Comparison of ENCODE assay signal across 9 mouse cellular contexts in genomic region chr6:128849902-128850301, GRCm38 (mm10). TPM values are rescaled to one million over a fixed set of nuclear protein-coding genes. Genes with fewer than 3 reads are reported as not detected.
DNase-seq lines count a peak whose midpoint lies in the region; ATAC-seq and TF ChIP-seq lines count a peak whose summit lies in the region.
"Had no signal": no experiment of that assay in that cellular context is flagged by ENCODE, and none has a peak within 500 bp of the region (broad histone marks: within the 10 kb centered on the region; RNA-seq: fewer than 3 reads in every experiment).

No protein-coding gene starts in this region.

- H3K9ac ChIP-seq in heart, postnatal 0 days (replicated peaks; ENCODE audit: low read depth, low read length), result no peak overlapping the region
- H3K9ac ChIP-seq in heart, embryonic 12.5 days, result no peak overlapping the region
- no peak overlapping the region for H3K9ac ChIP-seq in kidney, postnatal 0 days (ENCODE audit: low read depth, low read length)

- H3K4me3 ChIP-seq in heart, postnatal 0 days (ENCODE audit: low read depth, low read length), result no peak overlapping the region
- no peak overlapping the region for H3K4me3 ChIP-seq in heart, embryonic 12.5 days
- H3K4me3 ChIP-seq in kidney, postnatal 0 days (replicated peaks; ENCODE audit: low read depth, low read length), result no peak overlapping the region

- DNase-seq in heart, postnatal 0 days (ENCODE audit: low spot score), result peak; percentile 45
- DNase-seq in thymus, postnatal 4 days, result peak; percentile 63
- no peak for DNase-seq in thymus, adult 18-20 months
- DNase-seq in embryo, embryonic 10 days (ENCODE audit: low spot score), result peak; percentile 61
- peak; percentile 75 for DNase-seq in kidney, postnatal 0 days (ENCODE audit: low spot score)
- DNase-seq in T-cell, adult 2 months (ENCODE audit: low spot score), result no peak

- no peaks in the 10 kb centered on the region for H3K36me3 ChIP-seq in heart, postnatal 0 days (replicated peaks; ENCODE audit: control insufficient read depth, insufficient read depth, low read length)
- H3K36me3 ChIP-seq in heart, embryonic 12.5 days, result no peaks in the 10 kb centered on the region
- no peaks in the 10 kb centered on the region for H3K36me3 ChIP-seq in kidney, postnatal 0 days (ENCODE audit: insufficient read depth, low read length)

- H3K9me3 ChIP-seq in heart, postnatal 0 days (replicated peaks; ENCODE audit: control insufficient read depth, low read length), result no peaks in the 10 kb centered on the region
- no peaks in the 10 kb centered on the region for H3K9me3 ChIP-seq in heart, embryonic 12.5 days (replicated peaks)
- no peaks in the 10 kb centered on the region for H3K9me3 ChIP-seq in kidney, postnatal 0 days (replicated peaks; ENCODE audit: low read length)

- no peak for TF ChIP-seq EP300 in heart, postnatal 0 days (IDR thresholded peaks at IDR 0.05; ENCODE audit: low read depth)

- 0 out of 2 replicates have a peak, but pooled peaks have one; percentile 17 for ATAC-seq in heart, postnatal 0 days (ENCODE audit: insufficient read depth, low read depth)
- ATAC-seq in heart, embryonic 12.5 days (ENCODE audit: insufficient number of reproducible peaks, low FRiP score), result no peak
- no peak for ATAC-seq in kidney, postnatal 0 days (replicated peaks; ENCODE audit: low FRiP score, low read depth)
- ATAC-seq in megakaryocyte-erythroid progenitor cell, adult 5-6 weeks (replicated peaks; ENCODE audit: low FRiP score, low TSS enrichment, poor library complexity, severe bottlenecking), result peak; percentile 42

- H3K4me2 ChIP-seq in heart, postnatal 0 days (ENCODE audit: low read depth, low read length), result no peak overlapping the region
- H3K4me2 ChIP-seq in heart, embryonic 12.5 days, result no peak overlapping the region
- no peak overlapping the region for H3K4me2 ChIP-seq in kidney, postnatal 0 days (ENCODE audit: low read length)

- no peaks in the 10 kb centered on the region for H3K27me3 ChIP-seq in heart, postnatal 0 days (ENCODE audit: control insufficient read depth, insufficient read depth, low read length)
- no peaks in the 10 kb centered on the region for H3K27me3 ChIP-seq in heart, embryonic 12.5 days (replicated peaks)
- no peaks in the 10 kb centered on the region for H3K27me3 ChIP-seq in kidney, postnatal 0 days (ENCODE audit: insufficient read depth, low read length)

- WGBS in heart, postnatal 0 days, result 56% methylated on average over 2 of the region's 2 CpGs
- WGBS in heart, embryonic 12.5 days, result 55% methylated on average over 2 of the region's 2 CpGs
- 50% methylated on average over 2 of the region's 2 CpGs for WGBS in kidney, postnatal 0 days

- peaks cover 3% of the 10 kb centered on the region; the same call in 1 of the 2 replicates for H3K4me1 ChIP-seq in heart, postnatal 0 days (ENCODE audit: control insufficient read depth, insufficient read depth)
- H3K4me1 ChIP-seq in heart, embryonic 12.5 days (replicated peaks), result peaks cover 9% of the 10 kb centered on the region
- no peaks in the 10 kb centered on the region for H3K4me1 ChIP-seq in kidney, postnatal 0 days (replicated peaks; ENCODE audit: insufficient read depth, low read length)

- peak; percentile 65 for TF ChIP-seq CTCF in heart, postnatal 0 days (IDR thresholded peaks at IDR 0.05; ENCODE audit: low read depth)
- peak; percentile 82 for TF ChIP-seq CTCF in kidney, postnatal 0 days (IDR thresholded peaks at IDR 0.05; ENCODE audit: low read depth)

- no peak overlapping the region for H3K27ac ChIP-seq in heart, postnatal 0 days (ENCODE audit: low read depth)
- no peak overlapping the region for H3K27ac ChIP-seq in heart, embryonic 12.5 days (ENCODE audit: poor library complexity, severe bottlenecking)
- no peak overlapping the region for H3K27ac ChIP-seq in kidney, postnatal 0 days

RNA-seq across cellular contexts. Expression of gene Klrb1b, which starts 23.8 kb away (rescaled TPM):
- not detected in 2 replicates for total RNA-seq in heart, postnatal 0 days (2014; rRNA removed; ENCODE audit: low replicate concordance)
- not detected in 2 replicates for polyA plus RNA-seq in heart, postnatal 0 days (2015; fragmentation: Nextera tagmentation; extraction: Ambion mirVana)
- polyA plus RNA-seq in heart, embryonic 12.5 days (2016; fragmentation: Nextera tagmentation; extraction: Ambion mirVana), result not detected in 2 replicates
- polyA plus RNA-seq in kidney, postnatal 0 days (2015; fragmentation: Nextera tagmentation; extraction: Ambion mirVana), result not detected in 2 replicates
- 0.94 TPM in 1 of 2 replicates, not detected in the other for total RNA-seq in megakaryocyte-erythroid progenitor cell, adult 5-6 weeks (2014; fragmentation: Nextera tagmentation)
- 1.8 and 5.5 TPM in 2 replicates for total RNA-seq in megakaryocyte-erythroid progenitor cell, adult 5-6 weeks (2017)
- total RNA-seq: layer of hippocampus, postnatal 14 days had no signal

RNA-seq across cellular contexts. Expression of gene Gm44511, which starts 23.8 kb away (rescaled TPM):
- total RNA-seq in heart, postnatal 0 days (2014; rRNA removed; ENCODE audit: low replicate concordance), result not detected in 2 replicates
- not detected in 2 replicates for polyA plus RNA-seq in heart, postnatal 0 days (2015; fragmentation: Nextera tagmentation; extraction: Ambion mirVana)
- not detected in 2 replicates for polyA plus RNA-seq in heart, embryonic 12.5 days (2016; fragmentation: Nextera tagmentation; extraction: Ambion mirVana)
- not detected in 2 replicates for polyA plus RNA-seq in kidney, postnatal 0 days (2015; fragmentation: Nextera tagmentation; extraction: Ambion mirVana)
- not detected in 2 replicates for total RNA-seq in megakaryocyte-erythroid progenitor cell, adult 5-6 weeks (2014; fragmentation: Nextera tagmentation)
- not detected in 2 replicates for total RNA-seq in megakaryocyte-erythroid progenitor cell, adult 5-6 weeks (2017)
- total RNA-seq: layer of hippocampus, postnatal 14 days had no signal

RNA-seq across cellular contexts. Expression of gene Clec2i, which starts 37.5 kb away (rescaled TPM):
- total RNA-seq in heart, postnatal 0 days (2014; rRNA removed; ENCODE audit: low replicate concordance), result not detected in 2 replicates
- polyA plus RNA-seq in heart, postnatal 0 days (2015; fragmentation: Nextera tagmentation; extraction: Ambion mirVana), result not detected in 2 replicates
- not detected in 2 replicates for polyA plus RNA-seq in heart, embryonic 12.5 days (2016; fragmentation: Nextera tagmentation; extraction: Ambion mirVana)
- 0.12 TPM in 1 of 2 replicates, not detected in the other for polyA plus RNA-seq in kidney, postnatal 0 days (2015; fragmentation: Nextera tagmentation; extraction: Ambion mirVana)
- total RNA-seq in megakaryocyte-erythroid progenitor cell, adult 5-6 weeks (2014; fragmentation: Nextera tagmentation), result 0.90 and 1.5 TPM in 2 replicates
- total RNA-seq in megakaryocyte-erythroid progenitor cell, adult 5-6 weeks (2017), result 3.4 and 4.3 TPM in 2 replicates

RNA-seq across cellular contexts. Expression of gene BC035044, which starts 41.0 kb away (rescaled TPM):
- total RNA-seq in heart, postnatal 0 days (2014; rRNA removed; ENCODE audit: low replicate concordance), result 0.08 TPM in 1 of 2 replicates, not detected in the other
- polyA plus RNA-seq in heart, postnatal 0 days (2015; fragmentation: Nextera tagmentation; extraction: Ambion mirVana), result 0.10 TPM in 1 of 2 replicates, not detected in the other
- polyA plus RNA-seq in heart, embryonic 12.5 days (2016; fragmentation: Nextera tagmentation; extraction: Ambion mirVana), result 0.68 TPM in 1 of 2 replicates, not detected in the other
- 0.51 and 0.65 TPM in 2 replicates for polyA plus RNA-seq in kidney, postnatal 0 days (2015; fragmentation: Nextera tagmentation; extraction: Ambion mirVana)
- total RNA-seq in megakaryocyte-erythroid progenitor cell, adult 5-6 weeks (2014; fragmentation: Nextera tagmentation), result 3.0 and 8.4 TPM in 2 replicates
- 0.85 and 13.2 TPM in 2 replicates for total RNA-seq in megakaryocyte-erythroid progenitor cell, adult 5-6 weeks (2017)

Comparison
In these comparisons a context has a peak if more than half of its experiments do, and no peak if none do; other contexts are left out.
1. ATAC-seq: peak in heart, postnatal 0 days (single experiment) and megakaryocyte-erythroid progenitor cell, adult 5-6 weeks (single experiment); none in heart, embryonic 12.5 days (single experiment) and kidney, postnatal 0 days (single experiment).
2. DNase-seq: peak in heart, postnatal 0 days (single experiment), thymus, postnatal 4 days (single experiment), embryo, embryonic 10 days (single experiment) and kidney, postnatal 0 days (single experiment); none in thymus, adult 18-20 months (0 of 2) and T-cell, adult 2 months (single experiment).